Mouse (Mus musculus) frontal cortex, postnatal 36 days (tissue): Measurements from ENCODE around the gene Tuba3b.

Source experiments
- DNase-seq, 2 experiments: peaks; one replicate each; pipeline ENCODE4 v3.0.0; 2022; ENCODE audit warnings: low spot score in 2 of 2

Gene Tuba3b

GRCm38 (mm10) chr6:145665751-145666150 is 50.2 kb downstream of the Tuba3b start:
- no peak for DNase-seq

- DNase-seq = no peak
Observed at GRCm38 (mm10) chr6:145667654-145668053, 52.1 kb downstream of the Tuba3b start.

- DNase-seq = no peak
Observed at GRCm38 (mm10) chr6:145669596-145670071, 54.1 kb downstream of the Tuba3b start.
